Mouse (Mus musculus): ENCODE measurements around the gene Ifitm1.
A peak's percentile ranks its signal among the peaks of the same experiment; 100 is the strongest.
"Not testable (repeated sequence)": the region's sequence is repeated elsewhere in the genome, so short reads cannot be mapped to it uniquely, and the experiment has no call there.

The Ifitm1 gene

GRCm38 (mm10) chr7:140974940-140975339, 7.9 kb downstream of the Ifitm1 start:
- peak; percentile 66 for DNase-seq (ENCODE audit: low read depth, low spot score)

- DNase-seq (ENCODE audit: low read depth, low spot score): no peak
Observed at GRCm38 (mm10) chr7:140975465-140975864, 8.4 kb downstream of the Ifitm1 start.

GRCm38 (mm10) chr7:140976720-140977119, 9.7 kb downstream of the Ifitm1 start:
- not testable (repeated sequence) for DNase-seq (ENCODE audit: low read depth, low spot score)

- DNase-seq (ENCODE audit: low read depth, low spot score): no peak
Observed at GRCm38 (mm10) chr7:140981704-140982103, 14.7 kb downstream of the Ifitm1 start.

- DNase-seq (ENCODE audit: low read depth, low spot score): no peak
Observed at GRCm38 (mm10) chr7:140982971-140983370, 15.9 kb downstream of the Ifitm1 start.

GRCm38 (mm10) chr7:140987182-140988138, 20.4 kb downstream of the Ifitm1 start:
- DNase-seq (ENCODE audit: low read depth, low spot score): no peak

GRCm38 (mm10) chr7:140989022-140989421, 22.0 kb downstream of the Ifitm1 start:
- peak; percentile 77 for DNase-seq (ENCODE audit: low read depth, low spot score)

GRCm38 (mm10) chr7:140990185-140990584, 23.2 kb downstream of the Ifitm1 start:
- no peak for DNase-seq (ENCODE audit: low read depth, low spot score)

- DNase-seq (ENCODE audit: low read depth, low spot score): no peak
Observed at GRCm38 (mm10) chr7:140990622-140991021, 23.6 kb downstream of the Ifitm1 start.

- peak; percentile 56 for DNase-seq (ENCODE audit: low read depth, low spot score)
Observed at GRCm38 (mm10) chr7:140991117-140991689, 24.2 kb downstream of the Ifitm1 start.

- DNase-seq (ENCODE audit: low read depth, low spot score): no peak
Observed at GRCm38 (mm10) chr7:140997817-140998216, 30.8 kb downstream of the Ifitm1 start.

GRCm38 (mm10) chr7:140998853-140999700, 32.1 kb downstream of the Ifitm1 start:
- no peak for DNase-seq (ENCODE audit: low read depth, low spot score)

GRCm38 (mm10) chr7:141000881-141001708, 34.1 kb downstream of the Ifitm1 start:
- no peak for DNase-seq (ENCODE audit: low read depth, low spot score)

- no peak for DNase-seq (ENCODE audit: low read depth, low spot score)
Observed at GRCm38 (mm10) chr7:141003248-141004010, 36.4 kb downstream of the Ifitm1 start.

- peak; percentile 46 for DNase-seq (ENCODE audit: low read depth, low spot score)
Observed at GRCm38 (mm10) chr7:141006446-141006845, 39.4 kb downstream of the Ifitm1 start.

- no peak for DNase-seq (ENCODE audit: low read depth, low spot score)
Observed at GRCm38 (mm10) chr7:141006914-141007313, 39.9 kb downstream of the Ifitm1 start.

- peak; percentile 95 for DNase-seq (ENCODE audit: low read depth, low spot score)
Observed at GRCm38 (mm10) chr7:141008312-141008761, 41.3 kb downstream of the Ifitm1 start.

GRCm38 (mm10) chr7:141008938-141009660, 42.1 kb downstream of the Ifitm1 start:
- DNase-seq (ENCODE audit: low read depth, low spot score): peak; percentile 98

- no peak for DNase-seq (ENCODE audit: low read depth, low spot score)
Observed at GRCm38 (mm10) chr7:141009665-141010064, 42.6 kb downstream of the Ifitm1 start.
